Mouse (Mus musculus): ENCODE data around the gene Nsg2. TPM values are rescaled to one million over a fixed set of nuclear protein-coding genes. Genes with fewer than 3 reads are reported as not detected.
A peak's percentile ranks its signal among the peaks of the same experiment; 100 is the strongest.
"Not testable (repeated sequence)": the region's sequence is repeated elsewhere in the genome, so short reads cannot be mapped to it uniquely, and the experiment has no call there.

Nsg2 gene
- 39.8 and 40.5 TPM in 2 replicates for polyA plus RNA-seq (2014; fragmentation: Nextera tagmentation; extraction: Ambion mirVana)

- Histone ChIP-seq H3K27ac (ENCODE audit: low read depth, low read length) (peak within 1 kb of the TSS; percentile 78), H3K36me3 (ENCODE audit: control insufficient read depth, insufficient read depth, low read length) (peaks cover 6% of the 10 kb centered on the region), H3K4me3 (ENCODE audit: low read depth, low read length) (peak within 1 kb of the TSS; percentile 37), H3K4me2 (peak within 1 kb of the TSS; percentile 40), H3K4me1 (ENCODE audit: control insufficient read depth, insufficient read depth, low read length) (peaks cover 22% of the 10 kb centered on the region), H3K9ac (ENCODE audit: low read length) (peak within 1 kb of the TSS; percentile 74), H3K9me3 (ENCODE audit: control insufficient read depth, low read length) (no peaks in the 10 kb centered on the region), H3K27me3 (ENCODE audit: control insufficient read depth, insufficient read depth, low read length) (no peaks in the 10 kb centered on the region)
- under 1% methylated on average over 16 of the region's 16 CpGs for WGBS
- ATAC-seq (ENCODE audit: low FRiP score) (peak; percentile 84), DNase-seq (ENCODE audit: low spot score, missing footprints) (peak; percentile 96)
These were observed at the start of gene Nsg2 for GRCm38 (mm10) chr11:32000281-32000680. Gene Nsg2 (plus strand): TSS chr11:32000463.

GRCm38 (mm10) chr11:31960071-31960470, 40.2 kb upstream of the Nsg2 start:
- ATAC-seq (ENCODE audit: low FRiP score) (no peak), DNase-seq (ENCODE audit: low spot score, missing footprints) (no peak)
- no peaks in the 10 kb centered on the region for H3K9me3 ChIP-seq (ENCODE audit: control insufficient read depth, low read length)
- no peak overlapping the region for H3K4me2 ChIP-seq
- no peak overlapping the region for H3K9ac ChIP-seq (ENCODE audit: low read length)
- H3K36me3 ChIP-seq (ENCODE audit: control insufficient read depth, insufficient read depth, low read length): no peaks in the 10 kb centered on the region
- H3K27ac ChIP-seq (ENCODE audit: low read depth, low read length): no peak overlapping the region
- H3K27me3 ChIP-seq (ENCODE audit: control insufficient read depth, insufficient read depth, low read length): no peaks in the 10 kb centered on the region
- H3K4me1 ChIP-seq (ENCODE audit: control insufficient read depth, insufficient read depth, low read length): no peaks in the 10 kb centered on the region
- no peak overlapping the region for H3K4me3 ChIP-seq (ENCODE audit: low read depth, low read length)

- Histone ChIP-seq H3K4me1 (ENCODE audit: control insufficient read depth, insufficient read depth, low read length) (peaks cover 2% of the 10 kb centered on the region; the same call in 1 of the 2 replicates), H3K9me3 (ENCODE audit: control insufficient read depth, low read length) (no peaks in the 10 kb centered on the region), H3K27ac (ENCODE audit: low read depth, low read length) (no peak overlapping the region), H3K9ac (ENCODE audit: low read length) (no peak overlapping the region), H3K4me2 (no peak overlapping the region), H3K36me3 (ENCODE audit: control insufficient read depth, insufficient read depth, low read length) (no peaks in the 10 kb centered on the region), H3K4me3 (ENCODE audit: low read depth, low read length) (no peak overlapping the region), H3K27me3 (ENCODE audit: control insufficient read depth, insufficient read depth, low read length) (no peaks in the 10 kb centered on the region)
- ATAC-seq (ENCODE audit: low FRiP score) (no peak), DNase-seq (ENCODE audit: low spot score, missing footprints) (no peak)
- WGBS: 93% methylated on average over 1 of the region's 1 CpGs
These were observed 36.3 kb upstream of the Nsg2 start for GRCm38 (mm10) chr11:31963993-31964392.

- Histone ChIP-seq H3K9ac (ENCODE audit: low read length) (peak within 1 kb of the TSS; percentile 63), H3K4me2 (peak within 1 kb of the TSS; percentile 41), H3K36me3 (ENCODE audit: control insufficient read depth, insufficient read depth, low read length) (no peaks in the 10 kb centered on the region), H3K4me1 (ENCODE audit: control insufficient read depth, insufficient read depth, low read length) (peaks cover 2% of the 10 kb centered on the region; the same call in 1 of the 2 replicates), H3K27me3 (ENCODE audit: control insufficient read depth, insufficient read depth, low read length) (no peaks in the 10 kb centered on the region), H3K9me3 (ENCODE audit: control insufficient read depth, low read length) (no peaks in the 10 kb centered on the region), H3K4me3 (ENCODE audit: low read depth, low read length) (peak within 1 kb of the TSS; percentile 21), H3K27ac (ENCODE audit: low read depth, low read length) (no peak within 1 kb of the TSS)
- 40% methylated on average over 49 of the region's 49 CpGs for WGBS
- ATAC-seq (ENCODE audit: low FRiP score): peak; percentile 70
- peak; percentile 90 for DNase-seq (ENCODE audit: low spot score, missing footprints)
These were observed 34.8 kb upstream of the Nsg2 start, which contains the start of gene 4930524B15Rik for GRCm38 (mm10) chr11:31965256-31966134. Gene 4930524B15Rik (plus strand): TSS chr11:31965592.

GRCm38 (mm10) chr11:31974132-31974531, 26.1 kb upstream of the Nsg2 start:
- no peaks in the 10 kb centered on the region for H3K9me3 ChIP-seq (ENCODE audit: control insufficient read depth, low read length)
- H3K9ac ChIP-seq (ENCODE audit: low read length): no peak overlapping the region
- no peak overlapping the region for H3K4me3 ChIP-seq (ENCODE audit: low read depth, low read length)
- no peaks in the 10 kb centered on the region for H3K4me1 ChIP-seq (ENCODE audit: control insufficient read depth, insufficient read depth, low read length)
- no peak overlapping the region for H3K4me2 ChIP-seq
- no peak for DNase-seq (ENCODE audit: low spot score, missing footprints)
- no peaks in the 10 kb centered on the region for H3K36me3 ChIP-seq (ENCODE audit: control insufficient read depth, insufficient read depth, low read length)
- no peak for ATAC-seq (ENCODE audit: low FRiP score)
- H3K27ac ChIP-seq (ENCODE audit: low read depth, low read length): no peak overlapping the region
- WGBS: 80% methylated on average over 4 of the region's 4 CpGs
- H3K27me3 ChIP-seq (ENCODE audit: control insufficient read depth, insufficient read depth, low read length): no peaks in the 10 kb centered on the region

GRCm38 (mm10) chr11:31974826-31975225, 25.4 kb upstream of the Nsg2 start:
- no peak overlapping the region for H3K4me2 ChIP-seq
- 67% methylated on average over 8 of the region's 8 CpGs for WGBS
- no peak for ATAC-seq (ENCODE audit: low FRiP score)

GRCm38 (mm10) chr11:31975678-31976077, 24.6 kb upstream of the Nsg2 start:
- DNase-seq (ENCODE audit: low spot score, missing footprints) (no peak), ATAC-seq (ENCODE audit: low FRiP score) (no peak)
- Histone ChIP-seq H3K4me1 (ENCODE audit: control insufficient read depth, insufficient read depth, low read length) (no peaks in the 10 kb centered on the region), H3K9me3 (ENCODE audit: control insufficient read depth, low read length) (peaks cover 2% of the 10 kb centered on the region; the same call in 1 of the 2 replicates), H3K9ac (ENCODE audit: low read length) (no peak overlapping the region), H3K4me3 (ENCODE audit: low read depth, low read length) (no peak overlapping the region), H3K27me3 (ENCODE audit: control insufficient read depth, insufficient read depth, low read length) (no peaks in the 10 kb centered on the region), H3K27ac (ENCODE audit: low read depth, low read length) (no peak overlapping the region), H3K4me2 (no peak overlapping the region), H3K36me3 (ENCODE audit: control insufficient read depth, insufficient read depth, low read length) (no peaks in the 10 kb centered on the region)
- WGBS: 80% methylated on average over 5 of the region's 5 CpGs

More at GRCm38 (mm10) chr11:31974826-31975225, 25.4 kb upstream of the Nsg2 start:
- no peak overlapping the region for H3K27ac ChIP-seq (ENCODE audit: low read depth, low read length)
- H3K9me3 ChIP-seq (ENCODE audit: control insufficient read depth, low read length): peaks cover under 1% of the 10 kb centered on the region; the same call in 1 of the 2 replicates
- DNase-seq (ENCODE audit: low spot score, missing footprints): no peak
- no peaks in the 10 kb centered on the region for H3K27me3 ChIP-seq (ENCODE audit: control insufficient read depth, insufficient read depth, low read length)
- no peak overlapping the region for H3K9ac ChIP-seq (ENCODE audit: low read length)
- no peak overlapping the region for H3K4me3 ChIP-seq (ENCODE audit: low read depth, low read length)
- no peaks in the 10 kb centered on the region for H3K36me3 ChIP-seq (ENCODE audit: control insufficient read depth, insufficient read depth, low read length)
- no peaks in the 10 kb centered on the region for H3K4me1 ChIP-seq (ENCODE audit: control insufficient read depth, insufficient read depth, low read length)

GRCm38 (mm10) chr11:31976137-31976536, 24.1 kb upstream of the Nsg2 start:
- peaks cover 2% of the 10 kb centered on the region; the same call in 1 of the 2 replicates for H3K9me3 ChIP-seq (ENCODE audit: control insufficient read depth, low read length)
- no peak overlapping the region for H3K9ac ChIP-seq (ENCODE audit: low read length)
- WGBS: 79% methylated on average over 5 of the region's 5 CpGs
- H3K27ac ChIP-seq (ENCODE audit: low read depth, low read length): no peak overlapping the region
- no peaks in the 10 kb centered on the region for H3K36me3 ChIP-seq (ENCODE audit: control insufficient read depth, insufficient read depth, low read length)
- no peak for DNase-seq (ENCODE audit: low spot score, missing footprints)
- H3K4me1 ChIP-seq (ENCODE audit: control insufficient read depth, insufficient read depth, low read length): no peaks in the 10 kb centered on the region
- H3K4me3 ChIP-seq (ENCODE audit: low read depth, low read length): no peak overlapping the region
- H3K27me3 ChIP-seq (ENCODE audit: control insufficient read depth, insufficient read depth, low read length): no peaks in the 10 kb centered on the region
- ATAC-seq (ENCODE audit: low FRiP score): no peak
- H3K4me2 ChIP-seq: no peak overlapping the region

GRCm38 (mm10) chr11:31980089-31980488, 20.2 kb upstream of the Nsg2 start:
- not testable (repeated sequence) for H3K9ac ChIP-seq (ENCODE audit: low read length); ATAC-seq (ENCODE audit: low FRiP score); H3K4me3 ChIP-seq (ENCODE audit: low read depth, low read length); H3K9me3 ChIP-seq (ENCODE audit: control insufficient read depth, low read length); H3K27ac ChIP-seq (ENCODE audit: low read depth, low read length); H3K4me1 ChIP-seq (ENCODE audit: control insufficient read depth, insufficient read depth, low read length); DNase-seq (ENCODE audit: low spot score, missing footprints); H3K4me2 ChIP-seq; H3K36me3 ChIP-seq (ENCODE audit: control insufficient read depth, insufficient read depth, low read length); H3K27me3 ChIP-seq (ENCODE audit: control insufficient read depth, insufficient read depth, low read length)
- 85% methylated on average over 5 of the region's 5 CpGs for WGBS

Data from midbrain, embryonic 11.5 days (tissue).